Mouse (Mus musculus) heart, embryonic 15.5 days (tissue): ENCODE measurements around the gene Ppp2r2c. TPM values are rescaled to one million over a fixed set of nuclear protein-coding genes. Genes with fewer than 3 reads are reported as not detected.

Experiments
- ATAC-seq: fragments of 200-750 bp; cut with Nextera tagmentation; replicated peaks from 2 replicates; pipeline ENCODE4 v1.8.0; 2017; ENCODE audit warnings: low read depth, moderate TSS enrichment; ENCODE audit not compliant: insufficient number of reproducible peaks, insufficient read depth, low FRiP score
- H3K27ac ChIP-seq: fragments of 300-500 bp; sonication (generic); 2 replicates; pipeline ENCODE4 v1.5.1; 2015; ENCODE audit warnings: mild to moderate bottlenecking, inconsistent platforms
- H3K27me3 ChIP-seq: fragments of 300-500 bp; sonication (generic); 2 replicates; pipeline ENCODE4 v1.6.1; 2015; ENCODE audit warnings: inconsistent platforms
- H3K36me3 ChIP-seq: fragments of 300-500 bp; sonication (generic); 2 replicates; pipeline ENCODE4 v1.6.1; 2015; ENCODE audit warnings: mild to moderate bottlenecking, inconsistent platforms
- H3K4me1 ChIP-seq: fragments of 300-500 bp; sonication (generic); replicated peaks from 2 replicates; pipeline ENCODE4 v1.6.1; 2015; ENCODE audit warnings: inconsistent platforms
- H3K4me2 ChIP-seq: fragments of 300-500 bp; sonication (generic); 2 replicates; pipeline ENCODE4 v1.6.1; 2015; ENCODE audit warnings: inconsistent platforms, mild to moderate bottlenecking, moderate library complexity
- H3K4me3 ChIP-seq: fragments of 300-500 bp; sonication (generic); 2 replicates; pipeline ENCODE4 v1.5.1; 2015; ENCODE audit warnings: mild to moderate bottlenecking, inconsistent platforms
- H3K9ac ChIP-seq: fragments of 300-500 bp; sonication (generic); 2 replicates; pipeline ENCODE4 v1.6.1; 2015; ENCODE audit warnings: mild to moderate bottlenecking, inconsistent platforms
- H3K9me3 ChIP-seq: fragments of 300-500 bp; sonication (generic); replicated peaks from 2 replicates; pipeline ENCODE4 v1.6.1; 2016; ENCODE audit warnings: inconsistent platforms
- WGBS: fragments of 180-500 bp; shearing (Covaris S2); methylation state at CpG from one replicate; pipeline ENCODE4 v1.1.7; 2015; ENCODE audit warnings: mixed read lengths; 5-methylcytosine and 5-hydroxymethylcytosine counted together
- polyA plus RNA-seq: library from polyadenylated mRNA; unstranded; fragments of >200 nt; fragmentation: Nextera tagmentation; extraction: Ambion mirVana; gene quantifications from 2 replicates; pipeline ENCODE4 v1.2.1, GENCODE M21; 2015

Gene Ppp2r2c
- polyA plus RNA-seq, 1 experiment from 2014 or later, result 0.10 TPM

GRCm38 (mm10) chr5:36989625-36989977 lies 121.3 kb downstream of the Ppp2r2c start:
- Histone ChIP-seq H3K9ac (no peak overlapping the region), H3K36me3 (no peaks in the 10 kb centered on the region), H3K4me2 (peak overlapping the region; percentile 95), H3K27me3 (no peaks in the 10 kb centered on the region), H3K9me3 (no peaks in the 10 kb centered on the region), H3K4me3 (peak overlapping the region; percentile 65), H3K4me1 (peaks cover 26% of the 10 kb centered on the region), H3K27ac (no peak overlapping the region)
- ATAC-seq, result no peak
- 7% methylated on average over 3 of the region's 3 CpGs for WGBS

- WGBS, result 59% methylated on average over 3 of the region's 3 CpGs
- ATAC-seq, result no peak
- H3K4me3 ChIP-seq, result no peak overlapping the region
Measured at GRCm38 (mm10) chr5:36990196-36990595, 121.9 kb downstream of the Ppp2r2c start.

DNA sequence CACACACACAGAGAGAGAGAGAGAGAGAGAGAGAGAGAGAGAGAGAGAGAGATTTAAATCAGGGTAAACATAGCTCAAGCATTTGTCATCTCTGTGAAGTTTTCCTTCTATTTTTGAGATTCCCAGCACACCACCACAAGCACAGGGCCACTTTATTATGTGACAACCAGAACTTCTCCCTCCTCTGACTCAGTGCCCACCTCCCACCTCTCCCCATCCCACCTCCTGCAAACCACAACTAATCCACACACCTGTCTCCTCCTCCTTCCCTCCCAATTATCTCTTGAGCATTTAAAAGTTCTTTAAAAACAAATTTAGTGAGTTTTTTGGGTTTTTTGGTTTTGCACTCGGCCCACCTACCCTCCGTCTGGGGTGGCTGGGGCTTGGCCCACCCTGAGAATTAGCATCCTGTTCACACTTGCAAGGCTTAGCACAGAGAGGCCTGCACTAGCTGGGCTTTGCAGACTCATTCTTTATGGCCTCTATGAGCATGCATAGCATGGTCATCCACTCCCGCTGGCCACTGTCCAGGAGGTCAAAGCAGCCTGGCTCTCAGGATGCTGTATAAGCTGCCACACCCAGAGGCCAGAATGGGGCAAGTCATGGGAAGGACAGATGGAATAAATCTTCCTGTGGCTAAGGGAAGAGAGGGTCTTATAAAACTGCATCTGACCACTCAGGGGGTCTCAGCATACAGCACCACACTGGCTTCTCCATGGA lies 122.5 kb downstream of the Ppp2r2c start:
- no peak overlapping the region for H3K4me3 ChIP-seq
- peaks cover 1% of the 10 kb centered on the region; the same call in 1 of the 2 replicates for H3K27me3 ChIP-seq
- H3K36me3 ChIP-seq, result no peaks in the 10 kb centered on the region
- ATAC-seq, result no peak
- no peak overlapping the region for H3K27ac ChIP-seq
- 72% methylated on average over 3 of the region's 3 CpGs for WGBS
- no peaks in the 10 kb centered on the region for H3K9me3 ChIP-seq
- H3K4me1 ChIP-seq, result peaks cover 22% of the 10 kb centered on the region
- H3K4me2 ChIP-seq, result no peak overlapping the region
- no peak overlapping the region for H3K9ac ChIP-seq

More at GRCm38 (mm10) chr5:36990196-36990595, 121.9 kb downstream of the Ppp2r2c start:
- H3K9me3 ChIP-seq, result no peaks in the 10 kb centered on the region
- peaks cover 26% of the 10 kb centered on the region for H3K4me1 ChIP-seq
- H3K36me3 ChIP-seq, result no peaks in the 10 kb centered on the region
- no peak overlapping the region for H3K9ac ChIP-seq
- no peak overlapping the region for H3K4me2 ChIP-seq
- H3K27me3 ChIP-seq, result no peaks in the 10 kb centered on the region
- H3K27ac ChIP-seq, result no peak overlapping the region

- Histone ChIP-seq H3K27me3 (peaks cover 12% of the 10 kb centered on the region; the same call in 1 of the 2 replicates), H3K4me3 (no peak overlapping the region), H3K36me3 (no peaks in the 10 kb centered on the region), H3K9ac (no peak overlapping the region), H3K9me3 (no peaks in the 10 kb centered on the region), H3K4me2 (no peak overlapping the region), H3K4me1 (no peaks in the 10 kb centered on the region), H3K27ac (no peak overlapping the region)
- WGBS, result 78% methylated on average over 14 of the region's 14 CpGs
- no peak for ATAC-seq
Measured at GRCm38 (mm10) chr5:36996410-36996809, 128.1 kb downstream of the Ppp2r2c start.

GRCm38 (mm10) chr5:36997996-36998395 lies 129.7 kb downstream of the Ppp2r2c start:
- Histone ChIP-seq H3K27ac (no peak overlapping the region), H3K4me2 (no peak overlapping the region), H3K27me3 (peaks cover 12% of the 10 kb centered on the region; the same call in 1 of the 2 replicates), H3K9ac (no peak overlapping the region), H3K36me3 (no peaks in the 10 kb centered on the region), H3K4me3 (no peak overlapping the region), H3K9me3 (no peaks in the 10 kb centered on the region), H3K4me1 (no peaks in the 10 kb centered on the region)
- no peak for ATAC-seq
- WGBS, result 37% methylated on average over 5 of the region's 5 CpGs

GRCm38 (mm10) chr5:37001002-37001401 lies 132.7 kb downstream of the Ppp2r2c start:
- Histone ChIP-seq H3K4me2 (no peak overlapping the region), H3K9me3 (no peaks in the 10 kb centered on the region), H3K4me1 (no peaks in the 10 kb centered on the region), H3K36me3 (no peaks in the 10 kb centered on the region), H3K4me3 (no peak overlapping the region), H3K9ac (no peak overlapping the region), H3K27ac (no peak overlapping the region), H3K27me3 (peaks cover 9% of the 10 kb centered on the region; the same call in 1 of the 2 replicates)
- no peak for ATAC-seq
- WGBS, result 70% methylated on average over 9 of the region's 9 CpGs

DNA sequence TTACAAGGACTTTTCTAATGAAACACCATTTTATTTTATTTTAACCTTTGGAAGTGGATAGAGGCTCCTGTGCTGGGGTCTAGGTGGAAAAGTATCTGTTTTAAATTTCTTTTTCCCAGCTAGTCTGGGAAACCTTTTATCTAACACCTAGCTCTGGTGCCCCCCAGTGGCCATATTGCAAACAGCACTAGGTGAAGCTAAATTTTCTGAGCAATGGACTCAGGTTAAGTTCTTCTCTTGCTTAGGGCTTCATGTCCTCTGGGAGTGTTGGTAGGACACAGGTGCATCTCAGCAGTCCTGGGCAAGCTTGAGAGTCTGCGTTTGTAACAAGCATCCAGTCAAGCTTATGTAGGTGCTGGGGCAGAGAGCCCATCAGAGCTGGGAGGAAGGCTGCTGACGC lies 133.7 kb downstream of the Ppp2r2c start:
- H3K9ac ChIP-seq, result no peak overlapping the region
- WGBS, result 49% methylated on average over 2 of the region's 2 CpGs
- H3K27ac ChIP-seq, result no peak overlapping the region

More for the DNA sequence above, 133.7 kb downstream of the Ppp2r2c start:
- no peaks in the 10 kb centered on the region for H3K4me1 ChIP-seq
- no peak for ATAC-seq
- no peaks in the 10 kb centered on the region for H3K36me3 ChIP-seq
- H3K4me3 ChIP-seq, result no peak overlapping the region
- no peak overlapping the region for H3K4me2 ChIP-seq
- peaks cover 7% of the 10 kb centered on the region; the same call in 1 of the 2 replicates for H3K27me3 ChIP-seq
- H3K9me3 ChIP-seq, result no peaks in the 10 kb centered on the region

Other genes starting within 250 kb of the Ppp2r2c start
- 23.2 and 23.7 TPM in 2 replicates for gene D5Ertd579e, start 172.5 kb upstream of the Ppp2r2c start, polyA plus RNA-seq
- gene Bloc1s4, start 119.9 kb upstream of the Ppp2r2c start, polyA plus RNA-seq, result 18.2 and 20.4 TPM in 2 replicates
- 329 and 331 TPM in 2 replicates for gene Mrfap1, start 71.7 kb upstream of the Ppp2r2c start, polyA plus RNA-seq
- 12.3 and 17.9 TPM in 2 replicates for gene Man2b2, start 37.9 kb upstream of the Ppp2r2c start, polyA plus RNA-seq
- 15.4 and 18.9 TPM in 2 replicates for gene Wfs1, start 120.7 kb downstream of the Ppp2r2c start, polyA plus RNA-seq
- not detected in 2 replicates for gene Gm1043, start 216.9 kb downstream of the Ppp2r2c start, polyA plus RNA-seq